Mouse (Mus musculus) kidney, embryonic 14.5 days (tissue): Measurements from ENCODE around the gene Ttn. TPM values are rescaled to one million over a fixed set of nuclear protein-coding genes. Genes with fewer than 3 reads are reported as not detected.

Source experiments
- ATAC-seq: fragments of 200-750 bp; cut with Nextera tagmentation; 2 replicates; pipeline ENCODE4 v1.8.0; 2017; ENCODE audit warnings: moderate number of reproducible peaks, mild to moderate bottlenecking, moderate TSS enrichment, moderate library complexity; ENCODE audit not compliant: low FRiP score, low TSS enrichment
- H3K27ac ChIP-seq: fragments of 300-500 bp; sonication (generic); 2 replicates; pipeline ENCODE4 v1.5.1; 2014; ENCODE audit warnings: low read depth, mild to moderate bottlenecking, low read length, moderate library complexity, mixed read lengths
- H3K27me3 ChIP-seq: fragments of 300-500 bp; sonication (generic); 2 replicates; pipeline ENCODE4 v1.6.1; 2014; ENCODE audit warnings: mild to moderate bottlenecking, low read length; ENCODE audit not compliant: control insufficient read depth, insufficient read depth
- H3K36me3 ChIP-seq: fragments of 300-500 bp; sonication (generic); 2 replicates; pipeline ENCODE4 v1.6.1; 2014; ENCODE audit warnings: low read length, mixed read lengths; ENCODE audit not compliant: control insufficient read depth, insufficient read depth
- H3K4me1 ChIP-seq: fragments of 300-500 bp; sonication (generic); 2 replicates; pipeline ENCODE4 v1.6.1; 2014; ENCODE audit warnings: low read length, mixed read lengths; ENCODE audit not compliant: control insufficient read depth, insufficient read depth
- H3K4me2 ChIP-seq: fragments of 300-500 bp; sonication (generic); replicated peaks from 2 replicates; pipeline ENCODE4 v1.6.1; 2014; ENCODE audit warnings: low read depth, mild to moderate bottlenecking, low read length
- H3K4me3 ChIP-seq: fragments of 300-500 bp; sonication (generic); 2 replicates; pipeline ENCODE4 v1.5.1; 2014; ENCODE audit warnings: mild to moderate bottlenecking, low read length
- H3K9ac ChIP-seq: fragments of 300-500 bp; sonication (generic); 2 replicates; pipeline ENCODE4 v1.6.1; 2014; ENCODE audit warnings: low read depth, mild to moderate bottlenecking, low read length, moderate library complexity
- H3K9me3 ChIP-seq: fragments of 300-500 bp; sonication (generic); 2 replicates; pipeline ENCODE4 v1.6.1; 2016; ENCODE audit warnings: low read length; ENCODE audit not compliant: control insufficient read depth
- WGBS: fragments of 180-500 bp; shearing (Covaris S2); extraction: QIAGEN DNeasy Blood & Tissue Kit; methylation state at CpG from one replicate; pipeline ENCODE4 v1.1.7; 2014; 5-methylcytosine and 5-hydroxymethylcytosine counted together
- polyA plus RNA-seq: library from polyadenylated mRNA; unstranded; fragments of >200 nt; fragmentation: Nextera tagmentation; extraction: Ambion mirVana; gene quantifications from 2 replicates; pipeline ENCODE4 v1.2.1, GENCODE M21; 2014

Gene Ttn
- polyA plus RNA-seq, 1 experiment from 2014 or later: 0.23 TPM

DNA sequence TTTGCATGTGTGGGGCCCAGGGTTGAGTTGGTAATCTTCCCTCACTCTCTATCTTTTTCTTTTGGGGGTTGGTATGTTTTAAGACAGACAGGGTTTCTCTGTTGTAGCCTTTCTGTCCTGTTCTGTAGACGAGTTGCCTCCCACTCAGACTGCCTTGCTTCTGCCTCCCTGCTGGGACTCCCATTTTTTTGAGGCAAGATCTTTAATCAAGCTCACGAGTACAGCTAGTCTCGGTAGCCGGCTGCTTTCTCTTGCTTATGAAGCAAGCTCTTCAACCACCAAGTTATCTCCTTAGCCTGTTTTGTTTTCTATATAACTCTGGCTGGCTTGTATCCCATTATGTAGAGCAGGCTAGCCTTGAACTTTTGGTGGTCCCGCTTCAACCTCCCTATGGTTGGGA lies 288.6 kb downstream of the Ttn start:
- ATAC-seq: no peak
- H3K4me2 ChIP-seq: no peak overlapping the region
- no peaks in the 10 kb centered on the region for H3K27me3 ChIP-seq
- H3K4me3 ChIP-seq: no peak overlapping the region
- no peaks in the 10 kb centered on the region for H3K4me1 ChIP-seq
- no peak overlapping the region for H3K27ac ChIP-seq
- no peak overlapping the region for H3K9ac ChIP-seq
- H3K36me3 ChIP-seq: peaks cover 55% of the 10 kb centered on the region
- H3K9me3 ChIP-seq: no peaks in the 10 kb centered on the region; the same call in 1 of the 2 replicates
- 84% methylated on average over 5 of the region's 5 CpGs for WGBS

DNA sequence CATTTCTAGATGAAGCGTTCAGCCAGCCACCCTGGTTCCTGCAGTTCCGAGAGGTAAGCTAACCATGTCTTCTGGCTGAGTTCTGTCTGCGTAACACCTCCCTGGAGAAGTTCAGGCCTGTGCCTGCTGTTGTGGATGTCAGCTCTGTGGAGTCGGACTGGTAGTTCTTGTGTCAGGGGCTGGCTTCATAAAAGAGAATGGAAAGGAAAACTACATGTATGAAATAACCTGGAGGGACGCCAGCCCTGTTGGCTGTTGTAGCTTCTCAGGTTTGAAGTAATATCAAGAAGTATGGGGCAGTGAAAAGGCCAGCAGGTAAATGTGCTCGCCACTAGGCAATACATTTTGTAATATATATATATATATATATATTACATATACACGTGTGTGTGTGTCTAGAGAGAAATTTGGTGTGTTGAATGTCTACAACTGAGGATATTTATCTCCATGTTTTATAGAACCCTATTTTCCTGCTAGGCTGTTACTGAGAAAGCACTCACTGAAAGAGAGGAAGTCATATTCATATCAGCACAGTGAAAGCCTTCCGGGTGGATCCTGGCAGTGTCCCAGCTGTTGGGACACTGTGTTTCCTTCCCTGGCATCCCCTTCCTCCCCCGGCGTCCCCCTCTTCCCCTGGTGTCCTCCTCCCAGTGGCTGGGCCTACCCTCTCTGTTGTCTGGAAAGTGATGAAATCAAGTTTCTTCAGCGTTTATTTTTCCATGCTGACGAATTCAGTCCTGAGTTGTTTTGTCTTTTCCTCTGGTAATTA lies 291.7 kb downstream of the Ttn start:
- peaks cover 79% of the 10 kb centered on the region for H3K36me3 ChIP-seq
- H3K4me2 ChIP-seq: no peak overlapping the region
- no peak overlapping the region for H3K27ac ChIP-seq
- H3K9me3 ChIP-seq: no peaks in the 10 kb centered on the region; the same call in 1 of the 2 replicates
- H3K9ac ChIP-seq: no peak overlapping the region
- H3K27me3 ChIP-seq: no peaks in the 10 kb centered on the region
- WGBS: 84% methylated on average over 12 of the region's 12 CpGs
- no peak overlapping the region for H3K4me3 ChIP-seq
- ATAC-seq: no peak
- no peaks in the 10 kb centered on the region for H3K4me1 ChIP-seq

DNA sequence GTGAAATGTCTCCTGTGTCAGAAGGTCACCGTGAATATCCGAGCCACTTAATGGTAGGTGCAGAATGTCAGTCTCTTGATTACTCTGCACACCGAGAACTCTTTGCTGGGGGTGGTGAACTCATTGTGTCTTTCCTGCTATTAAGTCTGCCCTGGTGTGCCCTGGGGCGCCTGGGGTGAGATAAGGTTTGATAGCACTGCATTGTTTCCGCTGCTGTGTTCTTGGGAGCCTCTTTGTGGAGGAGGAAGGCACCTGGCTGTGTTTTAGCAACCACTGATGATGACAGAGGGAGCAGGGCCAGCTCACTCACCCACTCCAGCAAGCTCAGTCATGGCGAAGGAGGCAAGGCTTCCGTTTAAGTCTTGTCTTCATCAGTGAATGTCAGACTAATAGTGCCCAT lies 294.2 kb downstream of the Ttn start:
- H3K9ac ChIP-seq: no peak overlapping the region
- H3K4me3 ChIP-seq: no peak overlapping the region
- no peak overlapping the region for H3K4me2 ChIP-seq
- 43% methylated on average over 7 of the region's 7 CpGs for WGBS
- no peaks in the 10 kb centered on the region for H3K4me1 ChIP-seq
- no peak for ATAC-seq
- no peaks in the 10 kb centered on the region; the same call in 1 of the 2 replicates for H3K9me3 ChIP-seq
- peaks cover 78% of the 10 kb centered on the region for H3K36me3 ChIP-seq
- H3K27ac ChIP-seq: no peak overlapping the region
- no peaks in the 10 kb centered on the region for H3K27me3 ChIP-seq

DNA sequence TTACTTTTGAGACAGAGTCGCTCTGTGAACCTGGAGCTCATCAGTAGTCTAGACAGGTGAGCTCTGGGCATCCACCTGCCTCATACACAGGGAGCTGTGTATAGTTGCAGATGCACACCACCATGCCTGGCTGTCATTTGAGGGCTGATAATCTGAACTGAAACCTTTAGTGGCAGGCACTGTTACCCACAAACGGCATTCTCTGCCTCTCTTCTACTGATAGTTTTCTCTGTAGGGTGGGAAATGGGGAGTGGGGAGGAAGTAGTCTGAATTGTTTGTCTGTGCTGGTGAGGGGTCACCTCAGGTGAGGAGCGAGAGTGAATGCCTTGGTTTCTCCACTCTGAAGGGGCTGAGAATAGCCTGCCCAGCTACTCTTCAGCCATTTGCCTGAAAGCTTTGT lies 294.7 kb downstream of the Ttn start:
- no peak for ATAC-seq
- peaks cover 78% of the 10 kb centered on the region for H3K36me3 ChIP-seq
- no peak overlapping the region for H3K27ac ChIP-seq
- no peak overlapping the region for H3K4me2 ChIP-seq
- no peaks in the 10 kb centered on the region; the same call in 1 of the 2 replicates for H3K9me3 ChIP-seq
- WGBS: 68% methylated on average over 3 of the region's 3 CpGs
- H3K9ac ChIP-seq: no peak overlapping the region
- no peaks in the 10 kb centered on the region for H3K27me3 ChIP-seq
- no peaks in the 10 kb centered on the region for H3K4me1 ChIP-seq
- no peak overlapping the region for H3K4me3 ChIP-seq

DNA sequence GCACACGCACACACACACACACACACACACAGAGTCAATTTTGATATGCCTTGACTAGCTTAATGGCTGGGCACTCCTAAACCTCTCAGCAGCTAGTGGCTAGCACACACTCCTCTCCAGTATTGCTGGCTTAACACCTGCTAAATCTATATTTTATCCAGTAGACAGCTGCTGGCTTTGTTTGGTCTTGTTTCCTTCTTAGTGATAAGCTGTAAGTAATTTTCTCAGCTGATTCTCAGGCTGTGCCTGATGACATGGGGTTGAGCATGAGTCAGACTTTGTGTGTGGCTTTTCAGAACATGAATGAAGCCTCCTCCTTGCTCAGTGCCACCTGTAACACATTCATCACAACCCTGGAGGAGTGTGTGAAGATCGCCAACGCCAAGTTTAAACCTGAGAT lies 295.4 kb downstream of the Ttn start:
- Histone ChIP-seq H3K9ac (no peak overlapping the region), H3K27ac (no peak overlapping the region), H3K4me3 (no peak overlapping the region), H3K4me2 (no peak overlapping the region), H3K27me3 (no peaks in the 10 kb centered on the region), H3K4me1 (no peaks in the 10 kb centered on the region), H3K9me3 (no peaks in the 10 kb centered on the region; the same call in 1 of the 2 replicates), H3K36me3 (peaks cover 79% of the 10 kb centered on the region)
- WGBS: 90% methylated on average over 3 of the region's 3 CpGs
- ATAC-seq: no peak

DNA sequence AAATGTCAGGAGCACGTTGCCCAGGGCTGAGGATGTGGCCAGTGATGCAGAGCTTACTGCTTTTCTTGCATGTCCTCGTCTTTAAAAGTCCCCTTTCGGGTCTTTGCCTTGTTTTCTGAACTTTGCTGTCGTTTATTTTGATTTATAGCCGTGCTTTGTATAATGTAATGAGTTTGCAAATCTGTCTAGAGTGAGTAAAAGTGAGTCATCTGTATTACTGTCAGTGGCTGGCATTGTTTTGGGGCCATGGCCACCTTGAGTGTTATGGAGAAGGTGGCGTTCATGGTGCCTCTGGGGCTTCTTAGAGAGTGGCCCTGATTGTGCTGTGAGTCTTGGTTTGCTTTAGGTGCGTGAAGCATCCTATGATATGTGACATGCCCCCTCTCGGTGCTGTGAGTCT lies 300.0 kb downstream of the Ttn start:
- 0 out of 2 replicates have a peak, but pooled peaks cover 2% of the 10 kb centered on the region for H3K4me1 ChIP-seq
- no peak overlapping the region for H3K4me3 ChIP-seq
- no peak overlapping the region for H3K4me2 ChIP-seq
- H3K36me3 ChIP-seq: peaks cover 62% of the 10 kb centered on the region
- ATAC-seq: no peak
- H3K27ac ChIP-seq: no peak overlapping the region
- 85% methylated on average over 8 of the region's 8 CpGs for WGBS
- H3K9ac ChIP-seq: no peak overlapping the region
- no peaks in the 10 kb centered on the region for H3K9me3 ChIP-seq
- no peaks in the 10 kb centered on the region for H3K27me3 ChIP-seq

DNA sequence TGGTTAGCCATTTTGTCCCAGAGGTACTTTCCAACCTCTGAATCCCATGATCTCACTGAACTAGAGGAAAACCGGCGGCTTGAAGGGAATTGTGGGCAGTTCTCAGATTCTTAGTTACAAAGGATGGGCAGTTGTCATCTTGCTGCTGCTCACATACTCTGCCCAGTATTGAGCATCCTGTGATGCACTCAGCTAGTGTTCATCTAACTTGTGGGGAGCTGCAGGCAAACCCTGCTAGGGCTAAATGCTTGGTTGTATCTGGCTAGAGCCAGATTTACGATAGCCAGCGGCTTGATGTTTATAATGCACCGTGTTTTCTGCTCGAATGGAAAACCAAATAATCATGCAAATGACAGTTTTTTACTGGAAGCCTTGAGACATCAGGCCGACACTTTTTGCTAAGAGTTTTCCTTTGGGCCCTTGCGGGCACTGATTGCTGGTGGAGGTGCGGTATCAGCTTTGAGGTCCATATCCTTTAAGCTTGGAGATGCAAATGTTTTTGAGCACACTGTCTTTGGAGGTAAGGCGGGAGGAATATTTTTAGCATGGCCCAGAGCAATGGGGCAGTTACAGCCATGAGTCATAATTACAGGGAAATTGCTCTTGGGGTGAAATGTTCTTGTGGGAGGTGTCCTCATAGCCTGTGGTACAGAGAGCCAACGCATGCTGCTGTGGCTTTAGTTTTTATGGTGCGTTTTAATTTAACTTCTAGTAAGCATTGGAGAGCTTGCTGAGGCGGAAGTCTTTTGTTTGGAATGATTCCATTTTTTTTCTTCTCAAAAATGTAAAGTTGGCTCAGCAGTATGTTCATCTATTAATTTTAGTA lies 305.7 kb downstream of the Ttn start:
- peak overlapping the region; percentile 88 for H3K4me3 ChIP-seq
- no peaks in the 10 kb centered on the region for H3K27me3 ChIP-seq
- 40% methylated on average over 13 of the region's 13 CpGs for WGBS
- no peak overlapping the region; the same call in 1 of the 2 replicates for H3K27ac ChIP-seq
- peak overlapping the region; percentile 91; the same call in 1 of the 2 replicates for H3K9ac ChIP-seq
- H3K4me1 ChIP-seq: peaks cover 14% of the 10 kb centered on the region; the same call in 1 of the 2 replicates
- peaks cover 12% of the 10 kb centered on the region; the same call in 1 of the 2 replicates for H3K36me3 ChIP-seq
- H3K4me2 ChIP-seq: peak overlapping the region; percentile 67
- no peak for ATAC-seq
- no peaks in the 10 kb centered on the region for H3K9me3 ChIP-seq

DNA sequence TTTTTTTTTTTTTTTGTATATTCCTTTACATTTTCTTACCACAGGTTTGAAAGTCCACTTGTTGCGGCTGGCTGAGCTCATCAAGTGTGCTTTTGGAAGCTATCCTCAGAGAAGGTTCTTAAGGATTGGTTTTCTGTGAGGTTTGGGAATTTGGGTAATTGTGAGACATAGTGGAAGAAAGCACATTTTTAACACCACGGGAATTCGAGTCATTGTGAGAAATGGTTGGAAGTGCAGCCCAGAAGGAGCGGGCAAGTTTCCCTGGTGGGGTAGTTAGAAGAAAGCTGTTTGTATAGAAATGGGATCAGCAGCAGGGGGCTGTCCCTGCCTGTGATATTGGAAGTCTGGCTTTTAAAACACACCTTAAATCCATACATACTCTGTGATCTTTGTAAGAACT lies 306.4 kb downstream of the Ttn start:
- Histone ChIP-seq H3K4me3 (peak overlapping the region; percentile 88), H3K9ac (peak overlapping the region; percentile 91), H3K27ac (peak overlapping the region; percentile 37; the same call in 1 of the 2 replicates), H3K4me1 (peaks cover 21% of the 10 kb centered on the region; the same call in 1 of the 2 replicates), H3K4me2 (peak overlapping the region; percentile 67), H3K27me3 (no peaks in the 10 kb centered on the region), H3K36me3 (peaks cover 12% of the 10 kb centered on the region; the same call in 1 of the 2 replicates), H3K9me3 (no peaks in the 10 kb centered on the region)
- 8% methylated on average over 4 of the region's 4 CpGs for WGBS
- no peak for ATAC-seq
